Mouse (Mus musculus) liver, embryonic 14.5 days (tissue): Measurements from ENCODE around the gene 4930539E08Rik. TPM values are rescaled to one million over a fixed set of nuclear protein-coding genes. Genes with fewer than 3 reads are reported as not detected.

Source experiments
- ATAC-seq: fragments of 200-750 bp; cut with Nextera tagmentation; 2 replicates; pipeline ENCODE4 v1.8.0; 2017; ENCODE audit warnings: moderate number of reproducible peaks, mild to moderate bottlenecking, moderate library complexity; ENCODE audit not compliant: insufficient read depth
- DNase-seq, 3 experiments: peaks; one replicate each; pipeline ENCODE4 v3.0.0-alpha.2; 2012 to 2013; ENCODE audit warnings: low read depth in 3 of 3, low spot score in 3 of 3
- H3K27ac ChIP-seq: fragments of 300-500 bp; sonication (generic); 2 replicates; pipeline ENCODE4 v1.5.1; 2014; ENCODE audit warnings: moderate library complexity, mild to moderate bottlenecking, control low read depth, inconsistent platforms
- H3K27me3 ChIP-seq: fragments of 300-500 bp; sonication (generic); 2 replicates; pipeline ENCODE4 v1.6.1; 2014; ENCODE audit warnings: mild to moderate bottlenecking, low read length, moderate library complexity; ENCODE audit not compliant: control insufficient read depth, insufficient read depth
- H3K36me3 ChIP-seq: fragments of 300-500 bp; sonication (generic); replicated peaks from 2 replicates; pipeline ENCODE4 v1.6.1; 2014; ENCODE audit warnings: low read depth; ENCODE audit not compliant: control insufficient read depth, insufficient read depth
- H3K4me1 ChIP-seq, 2 experiments: fragments of 200-500 bp in 1 of 2; fragments of 300-500 bp in 1 of 2; sonication (generic) in 1 of 2; replicated peaks; 2 replicates each; pipeline ENCODE4 v1.6.1; 2012 to 2014; ENCODE audit warnings: antibody characterized with exemption in 1 of 2, inconsistent platforms in 1 of 2, low read length in 1 of 2; ENCODE audit not compliant: control insufficient read depth in 2 of 2, insufficient read depth in 2 of 2
- H3K4me2 ChIP-seq: fragments of 300-500 bp; sonication (generic); 2 replicates; pipeline ENCODE4 v1.6.1; 2014; ENCODE audit warnings: low read depth, mild to moderate bottlenecking, control low read depth, moderate library complexity
- H3K4me3 ChIP-seq, 2 experiments: fragments of 200-500 bp in 1 of 2; fragments of 300-500 bp in 1 of 2; sonication (generic) in 1 of 2; 2 replicates each; pipeline ENCODE4 v1.5.1; 2012 to 2014; ENCODE audit warnings: low read depth in 2 of 2, low read length in 2 of 2, mild to moderate bottlenecking in 2 of 2, control low read depth in 1 of 2, inconsistent platforms in 1 of 2, moderate library complexity in 1 of 2; ENCODE audit not compliant: insufficient read depth in 1 of 2
- H3K9ac ChIP-seq: fragments of 300-500 bp; sonication (generic); replicated peaks from 2 replicates; pipeline ENCODE4 v1.6.1; 2014; ENCODE audit warnings: mild to moderate bottlenecking, control low read depth, moderate library complexity
- H3K9me3 ChIP-seq: fragments of 300-500 bp; sonication (generic); 2 replicates; pipeline ENCODE4 v1.6.1; 2016; ENCODE audit warnings: low read length, mixed read lengths; ENCODE audit not compliant: control insufficient read depth
- CTCF ChIP-seq: IDR thresholded peaks from 2 replicates; pipeline ENCODE4 v1.5.1; 2016; ENCODE audit warnings: antibody characterized with exemption, low read depth, control low read depth
- EP300 ChIP-seq: IDR thresholded peaks from 2 replicates; pipeline ENCODE4 v1.6.1; 2016; ENCODE audit warnings: antibody characterized with exemption, low read depth
- WGBS: fragments of 180-500 bp; shearing (Covaris S2); extraction: QIAGEN DNeasy Blood & Tissue Kit; methylation state at CpG from one replicate; pipeline ENCODE4 v1.1.7; 2014; ENCODE audit not compliant: insufficient replicate concordance; 5-methylcytosine and 5-hydroxymethylcytosine counted together
- polyA plus RNA-seq, 2 experiments: library from polyadenylated mRNA; depleted of rRNA in 1 of 2; stranded (reverse) in 1 of 2; unstranded in 1 of 2; fragments of >200 nt; fragmentation: Nextera tagmentation in 1 of 2; extraction: Ambion mirVana in 1 of 2; gene quantifications; 2 replicates each; pipeline versions ENCODE4 v1.2.1 to v1.2.3; 2012 to 2014

4930539E08Rik gene
- polyA plus RNA-seq, 2 experiments: 0.03 to 0.06 TPM

- ATAC-seq: no peak
- no peaks in the 10 kb centered on the region for H3K9me3 ChIP-seq
Observed at GRCm38 (mm10) chr17:28924957-28925595, 10.0 kb upstream of the 4930539E08Rik start.

GRCm38 (mm10) chr17:28922096-28922495, 7.0 kb upstream of the 4930539E08Rik start:
- Histone ChIP-seq H3K4me1 (peaks cover 0 to 10% of the 10 kb centered on the region in 2 experiments; a peak in 3 of 4 replicates), H3K27ac (no peak overlapping the region), H3K9ac (no peak overlapping the region), H3K9me3 (no peaks in the 10 kb centered on the region), H3K36me3 (no peaks in the 10 kb centered on the region), H3K4me3 (no peak overlapping the region), H3K4me2 (no peak overlapping the region), H3K27me3 (no peaks in the 10 kb centered on the region)
- WGBS: 9% methylated on average over 6 of the region's 6 CpGs
- TF ChIP-seq CTCF (no peak), EP300 (no peak)
- DNase-seq: no peak
- ATAC-seq: no peak

More at GRCm38 (mm10) chr17:28924957-28925595, 10.0 kb upstream of the 4930539E08Rik start:
- Histone ChIP-seq H3K27me3 (no peaks in the 10 kb centered on the region), H3K4me3 (no peak overlapping the region), H3K27ac (no peak overlapping the region), H3K4me2 (no peak overlapping the region), H3K4me1 (peaks cover 9 to 23% of the 10 kb centered on the region in 2 experiments), H3K9ac (no peak overlapping the region), H3K36me3 (no peaks in the 10 kb centered on the region)
- 74% methylated on average over 8 of the region's 8 CpGs for WGBS
- no peak for TF ChIP-seq CTCF
- no peak for TF ChIP-seq EP300
- no peak for DNase-seq

GRCm38 (mm10) chr17:28921086-28921485, 6.0 kb upstream of the 4930539E08Rik start:
- 47% methylated on average over 8 of the region's 8 CpGs for WGBS
- Histone ChIP-seq H3K36me3 (no peaks in the 10 kb centered on the region), H3K4me2 (no peak overlapping the region), H3K9ac (no peak overlapping the region), H3K27ac (no peak overlapping the region), H3K4me1 (peaks cover 0 to 6% of the 10 kb centered on the region in 2 experiments; a peak in 1 of 4 replicates), H3K27me3 (no peaks in the 10 kb centered on the region), H3K9me3 (no peaks in the 10 kb centered on the region), H3K4me3 (no peak overlapping the region)
- ATAC-seq (no peak), DNase-seq (no peak)
- TF ChIP-seq CTCF: no peak
- TF ChIP-seq EP300: no peak

- Histone ChIP-seq H3K4me2 (no peak overlapping the region), H3K27me3 (no peaks in the 10 kb centered on the region), H3K9me3 (no peaks in the 10 kb centered on the region), H3K4me3 (no peak overlapping the region), H3K9ac (no peak overlapping the region), H3K4me1 (0 out of 4 replicates have a peak, but pooled peaks cover 0 to 3% of the 10 kb centered on the region in 2 experiments), H3K27ac (no peak overlapping the region), H3K36me3 (no peaks in the 10 kb centered on the region)
- TF ChIP-seq EP300 (no peak), CTCF (no peak)
- ATAC-seq: no peak
- WGBS: 63% methylated on average over 1 of the region's 1 CpGs
- DNase-seq: no peak
Observed at GRCm38 (mm10) chr17:28916520-28916919, 1.4 kb upstream of the 4930539E08Rik start.

- Histone ChIP-seq H3K4me2 (no peak overlapping the region), H3K27ac (no peak overlapping the region), H3K9me3 (no peaks in the 10 kb centered on the region), H3K9ac (no peak overlapping the region), H3K27me3 (peaks cover 6% of the 10 kb centered on the region), H3K36me3 (no peaks in the 10 kb centered on the region), H3K4me1 (no peaks in the 10 kb centered on the region; a peak in 1 of 4 replicates), H3K4me3 (no peak overlapping the region)
- ATAC-seq (no peak), DNase-seq (no peak)
- WGBS: 70% methylated on average over 6 of the region's 6 CpGs
- no peak for TF ChIP-seq EP300
- no peak for TF ChIP-seq CTCF
Observed at GRCm38 (mm10) chr17:28913940-28914339, 1.2 kb downstream of the 4930539E08Rik start.
